Mouse (Mus musculus) right cerebral cortex, postnatal 14 days (tissue): ENCODE measurements around the gene Ifngr1.

ENCODE experiments used
- DNase-seq: peaks from one replicate; pipeline ENCODE4 v3.0.0; 2022

Ifngr1 gene

DNA sequence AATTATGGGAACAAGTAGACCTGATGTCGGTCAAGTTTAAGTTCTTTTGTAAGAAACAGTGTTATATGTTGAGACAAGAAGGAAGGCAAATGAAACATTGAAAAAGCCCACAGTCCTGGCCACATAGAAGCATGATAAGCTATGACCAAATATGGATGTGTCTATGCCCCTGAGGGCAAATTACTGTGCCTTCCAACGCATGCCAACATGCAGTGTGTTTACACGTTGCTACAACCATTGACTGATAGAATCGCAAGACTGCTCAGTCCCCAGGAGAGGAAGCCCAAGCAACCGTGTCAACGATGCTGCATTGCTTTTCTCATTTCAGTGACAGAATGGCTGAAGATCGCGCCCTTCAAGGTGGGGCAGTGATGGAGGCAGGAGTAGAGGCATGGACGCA lies 65.7 kb downstream of the Ifngr1 start:
- no peak for DNase-seq
